Mouse (Mus musculus) forebrain, embryonic 16.5 days (tissue): ENCODE measurements around the gene Tdpoz2. TPM values are rescaled to one million over a fixed set of nuclear protein-coding genes. Genes with fewer than 3 reads are reported as not detected.
"Not testable (repeated sequence)": the region's sequence is repeated elsewhere in the genome, so short reads cannot be mapped to it uniquely, and the experiment has no call there.

ENCODE experiments used
- ATAC-seq: fragments of 200-750 bp; cut with Nextera tagmentation; 2 replicates; pipeline ENCODE4 v1.8.0; 2017; ENCODE audit warnings: mild to moderate bottlenecking, moderate library complexity
- H3K27ac ChIP-seq: fragments of 300-500 bp; sonication (generic); 2 replicates; pipeline ENCODE4 v1.5.1; 2014; ENCODE audit warnings: low read length, control low read depth
- H3K27me3 ChIP-seq: fragments of 300-500 bp; sonication (generic); replicated peaks from 2 replicates; pipeline ENCODE4 v1.6.1; 2014; ENCODE audit warnings: low read length; ENCODE audit not compliant: control insufficient read depth, insufficient read depth
- H3K36me3 ChIP-seq: fragments of 300-500 bp; sonication (generic); 2 replicates; pipeline ENCODE4 v1.6.1; 2014; ENCODE audit not compliant: control insufficient read depth, insufficient read depth
- H3K4me1 ChIP-seq: fragments of 300-500 bp; sonication (generic); replicated peaks from 2 replicates; pipeline ENCODE4 v1.6.1; 2014; ENCODE audit warnings: low read length; ENCODE audit not compliant: control insufficient read depth, insufficient read depth
- H3K4me2 ChIP-seq: fragments of 300-500 bp; sonication (generic); 2 replicates; pipeline ENCODE4 v1.6.1; 2014; ENCODE audit warnings: mild to moderate bottlenecking, low read length, control low read depth
- H3K4me3 ChIP-seq: fragments of 300-500 bp; sonication (generic); replicated peaks from 2 replicates; pipeline ENCODE4 v1.5.1; 2014; ENCODE audit warnings: mild to moderate bottlenecking, low read length, control low read depth
- H3K9ac ChIP-seq: fragments of 300-500 bp; sonication (generic); replicated peaks from 2 replicates; pipeline ENCODE4 v1.6.1; 2014; ENCODE audit warnings: low read depth, low read length, control low read depth
- H3K9me3 ChIP-seq: fragments of 300-500 bp; sonication (generic); 2 replicates; pipeline ENCODE4 v1.6.1; 2016; ENCODE audit warnings: low read length; ENCODE audit not compliant: control insufficient read depth
- WGBS: fragments of 180-500 bp; shearing (Covaris S2); extraction: QIAGEN DNeasy Blood & Tissue Kit; methylation state at CpG from one replicate; pipeline ENCODE4 v1.1.7; 2014; 5-methylcytosine and 5-hydroxymethylcytosine counted together
- polyA plus RNA-seq: library from polyadenylated mRNA; unstranded; fragments of >200 nt; fragmentation: Nextera tagmentation; extraction: Ambion mirVana; gene quantifications from 2 replicates; pipeline ENCODE4 v1.2.1, GENCODE M21; 2015

Gene Tdpoz2
- polyA plus RNA-seq = not detected in 2 replicates

DNA sequence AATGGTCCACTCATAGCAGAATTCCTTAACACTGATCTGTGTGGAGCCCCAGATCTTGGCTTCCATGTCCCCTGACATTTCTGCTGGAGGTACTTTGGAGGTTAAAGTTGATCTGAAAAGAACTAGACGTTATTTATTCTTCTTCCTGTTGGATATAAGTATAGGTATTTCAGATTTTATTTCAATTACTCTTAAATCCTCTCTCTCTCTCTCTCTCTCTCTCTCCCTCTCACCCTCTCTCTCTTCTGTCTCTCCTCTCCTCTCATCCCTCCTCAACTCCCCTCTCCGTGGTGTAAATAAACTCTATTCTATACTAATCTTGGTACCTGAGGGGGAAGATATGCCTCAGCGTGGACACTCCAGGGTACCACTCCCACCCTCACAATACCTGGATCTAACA is at the start of gene Tdpoz2:
Gene Tdpoz2 (minus strand): TSS at position 101 of the 400 bp plus-strand sequence.
- no peaks in the 10 kb centered on the region for H3K4me1 ChIP-seq
- no peak within 1 kb of the TSS for H3K9ac ChIP-seq
- H3K36me3 ChIP-seq = no peaks in the 10 kb centered on the region
- WGBS = 91% methylated on average over 3 of the region's 3 CpGs
- no peak within 1 kb of the TSS for H3K4me3 ChIP-seq
- no peak within 1 kb of the TSS for H3K27ac ChIP-seq
- ATAC-seq = no peak
- no peaks in the 10 kb centered on the region for H3K9me3 ChIP-seq
- no peaks in the 10 kb centered on the region for H3K27me3 ChIP-seq
- no peak within 1 kb of the TSS for H3K4me2 ChIP-seq

DNA sequence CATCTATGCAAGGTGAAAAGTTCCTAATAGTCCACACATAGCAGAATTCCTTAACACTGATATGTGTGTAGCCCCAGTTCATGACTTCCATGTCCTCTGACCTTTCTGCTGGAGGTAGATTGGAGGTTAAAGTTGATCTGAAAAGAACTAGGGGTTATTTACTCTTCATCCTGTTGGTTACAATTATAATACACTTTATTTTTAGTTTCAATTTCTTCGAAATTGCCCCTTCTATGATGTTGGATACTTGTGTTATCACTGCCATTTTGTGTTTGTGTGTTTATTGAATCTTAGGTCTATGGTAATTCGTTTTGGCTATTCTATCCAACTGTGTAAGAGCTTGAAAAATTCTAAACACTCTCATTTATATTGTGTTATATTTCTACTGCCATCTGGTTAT is 40.5 kb upstream of the Tdpoz2 start, which contains the start of gene Gm37596:
Gene Gm37596 (minus strand): TSS at position 101 of the 400 bp plus-strand sequence.
- WGBS = 70% methylated on average over 1 of the region's 2 CpGs
- not testable (repeated sequence) for H3K4me3 ChIP-seq, H3K9ac ChIP-seq, H3K27me3 ChIP-seq, H3K4me1 ChIP-seq, H3K9me3 ChIP-seq, H3K27ac ChIP-seq, H3K36me3 ChIP-seq, H3K4me2 ChIP-seq, ATAC-seq

DNA sequence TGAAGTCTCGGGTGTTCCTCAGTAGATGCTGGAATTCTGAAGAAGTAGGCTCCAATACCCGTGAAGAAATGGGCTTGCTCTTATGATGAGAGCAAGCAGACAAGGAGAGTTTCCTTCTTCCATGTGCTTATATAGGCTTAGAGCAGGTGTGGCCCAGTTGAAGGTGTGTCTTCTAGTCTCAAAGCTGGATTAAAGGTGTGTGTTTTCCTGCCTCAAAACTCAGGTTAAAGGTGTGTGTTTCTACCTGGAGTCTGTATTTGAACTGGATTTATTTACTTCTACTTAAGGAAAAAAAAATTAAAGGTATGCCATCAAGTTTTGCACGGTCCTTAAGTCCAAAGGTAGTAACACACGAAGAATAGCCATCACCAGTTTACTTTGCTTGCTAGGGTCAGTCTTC is 23.7 kb upstream of the Tdpoz2 start, which contains the start of gene Tdpoz1:
Gene Tdpoz1 (minus strand): TSS at position 101 of the 400 bp plus-strand sequence.
- 79% methylated on average over 2 of the region's 4 CpGs for WGBS

DNA sequence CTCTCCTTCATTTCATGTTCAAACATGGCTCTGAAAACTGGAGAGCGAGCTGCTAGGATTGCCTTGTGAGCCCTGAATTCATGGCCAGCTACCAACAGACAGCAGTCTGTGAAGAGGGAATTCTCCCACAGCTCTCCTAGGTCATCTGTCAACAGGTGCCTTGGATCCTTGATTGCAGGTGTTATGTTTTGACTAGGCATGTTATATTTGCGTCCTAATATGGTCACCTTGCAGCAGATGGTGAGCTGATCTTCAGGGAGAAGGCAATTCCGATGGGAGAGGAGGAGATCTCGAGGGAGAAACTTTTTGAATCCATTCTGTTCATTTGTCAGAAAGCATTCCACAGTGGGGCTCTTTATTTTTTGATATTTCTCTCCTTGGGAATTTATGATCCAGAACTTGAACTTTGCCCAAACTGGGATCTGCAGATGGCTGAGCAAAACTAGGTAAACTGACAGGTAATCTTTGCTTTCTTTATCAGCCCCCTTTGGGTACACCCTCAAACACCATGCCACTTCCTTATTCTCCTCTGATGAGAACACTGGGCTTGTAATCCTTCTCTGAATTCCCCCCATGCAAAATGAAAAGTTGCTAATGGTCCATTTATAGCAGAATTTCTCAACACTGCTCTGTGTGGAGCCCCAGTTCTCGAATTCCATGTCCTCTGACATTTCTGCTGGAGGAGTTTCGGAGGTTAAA is 18.5 kb upstream of the Tdpoz2 start:
- not testable (repeated sequence) for H3K27ac ChIP-seq, H3K9me3 ChIP-seq, H3K4me3 ChIP-seq, H3K9ac ChIP-seq, H3K4me2 ChIP-seq, H3K36me3 ChIP-seq, H3K4me1 ChIP-seq, H3K27me3 ChIP-seq, ATAC-seq
- WGBS = 78% methylated on average over 5 of the region's 6 CpGs

More for the DNA sequence above, 23.7 kb upstream of the Tdpoz2 start, which contains the start of gene Tdpoz1:
- H3K9ac ChIP-seq, H3K4me3 ChIP-seq, ATAC-seq, H3K4me2 ChIP-seq, H3K9me3 ChIP-seq, H3K36me3 ChIP-seq, H3K27ac ChIP-seq, H3K4me1 ChIP-seq, H3K27me3 ChIP-seq: not testable (repeated sequence)

DNA sequence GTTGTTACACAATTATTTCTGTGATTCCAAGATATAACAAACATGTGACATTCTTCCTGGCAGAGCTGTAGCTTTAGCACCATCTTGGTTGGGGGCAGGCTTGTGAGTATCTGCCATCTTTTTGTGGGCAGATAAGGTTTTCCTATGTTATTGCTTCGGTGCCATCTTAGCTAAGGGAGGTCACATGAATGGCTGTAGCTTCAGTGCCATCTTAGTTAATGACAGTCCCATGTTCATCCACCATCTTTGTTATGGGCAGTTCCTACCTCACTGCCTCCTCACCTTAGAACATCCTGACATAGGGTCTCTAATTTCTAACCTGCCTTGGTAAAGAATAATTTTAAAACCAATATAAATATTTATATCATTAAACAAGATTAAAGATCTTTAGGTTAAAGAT is 1.8 kb upstream of the Tdpoz2 start:
- no peak overlapping the region for H3K9ac ChIP-seq
- no peak overlapping the region for H3K27ac ChIP-seq
- H3K9me3 ChIP-seq = no peaks in the 10 kb centered on the region
- no peak overlapping the region for H3K4me3 ChIP-seq
- H3K4me2 ChIP-seq = no peak overlapping the region
- H3K27me3 ChIP-seq = no peaks in the 10 kb centered on the region
- ATAC-seq = no peak
- H3K4me1 ChIP-seq = no peaks in the 10 kb centered on the region
- H3K36me3 ChIP-seq = no peaks in the 10 kb centered on the region
- WGBS = 77% methylated on average over 1 of the region's 1 CpGs

DNA sequence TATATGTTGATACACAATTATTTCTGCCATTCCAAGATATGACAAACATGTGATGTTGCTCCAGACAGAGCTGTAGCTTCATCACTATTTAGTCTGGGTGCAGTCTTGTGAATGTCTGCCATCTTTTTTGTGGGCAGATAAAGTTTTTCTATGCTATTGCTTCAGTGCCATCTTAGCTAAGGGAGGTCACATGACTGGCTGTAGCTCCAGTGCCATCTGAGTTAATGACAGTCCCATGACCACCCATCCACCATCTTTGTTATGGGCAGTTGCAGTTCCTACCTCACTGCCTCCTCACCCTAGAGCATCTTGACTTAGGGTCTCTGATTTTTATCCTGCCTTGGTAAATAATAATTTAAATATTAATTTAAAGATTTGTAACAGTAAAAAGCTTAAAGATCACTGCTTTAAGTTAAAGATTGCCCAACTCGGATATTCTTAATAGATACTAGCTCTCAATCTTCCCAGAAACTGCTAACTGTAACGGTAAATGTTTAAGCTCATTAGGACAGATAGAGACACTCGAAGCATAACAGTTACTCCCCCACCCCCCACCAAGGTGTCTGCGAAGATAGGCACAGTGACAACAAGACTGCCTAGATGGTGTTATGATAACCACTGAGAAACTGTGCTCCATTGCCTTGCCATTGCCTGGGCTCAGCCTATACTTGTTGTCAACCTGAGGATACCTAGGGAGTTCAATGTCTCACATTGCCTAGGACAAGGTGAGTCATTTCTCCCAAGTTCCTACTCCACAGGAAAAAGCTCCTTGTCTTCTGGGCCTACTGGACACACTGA is 21.4 kb downstream of the Tdpoz2 start:
- H3K36me3 ChIP-seq, H3K4me3 ChIP-seq, ATAC-seq, H3K4me1 ChIP-seq, H3K27me3 ChIP-seq, H3K27ac ChIP-seq, H3K9ac ChIP-seq, H3K9me3 ChIP-seq, H3K4me2 ChIP-seq: not testable (repeated sequence)
- WGBS = 90% methylated on average over 4 of the region's 4 CpGs

DNA sequence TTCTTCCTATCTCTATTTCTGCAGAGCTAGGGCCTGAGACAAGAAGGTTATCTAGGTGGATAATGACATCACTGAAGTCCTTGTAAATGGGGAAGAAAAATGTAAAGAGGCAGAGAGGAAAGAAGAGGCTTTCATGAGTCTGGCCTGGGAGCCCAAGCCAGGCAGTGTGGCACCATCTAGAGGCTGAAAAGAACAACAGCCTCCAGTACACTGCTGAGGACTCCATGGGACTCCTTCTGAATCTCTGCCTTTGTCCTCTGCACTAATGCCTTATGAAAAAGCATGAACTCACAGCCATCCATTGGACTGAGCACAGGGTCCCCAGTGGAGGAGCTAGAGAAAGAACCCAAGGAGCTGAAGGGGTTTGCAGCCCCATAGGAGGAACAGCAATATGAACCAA is 43.5 kb downstream of the Tdpoz2 start:
- not testable (repeated sequence) for H3K4me1 ChIP-seq, H3K9me3 ChIP-seq, H3K27ac ChIP-seq, H3K4me3 ChIP-seq, H3K4me2 ChIP-seq, H3K9ac ChIP-seq, H3K27me3 ChIP-seq, H3K36me3 ChIP-seq
- ATAC-seq = peak; percentile 75; the same call in 1 of the 2 replicates

DNA sequence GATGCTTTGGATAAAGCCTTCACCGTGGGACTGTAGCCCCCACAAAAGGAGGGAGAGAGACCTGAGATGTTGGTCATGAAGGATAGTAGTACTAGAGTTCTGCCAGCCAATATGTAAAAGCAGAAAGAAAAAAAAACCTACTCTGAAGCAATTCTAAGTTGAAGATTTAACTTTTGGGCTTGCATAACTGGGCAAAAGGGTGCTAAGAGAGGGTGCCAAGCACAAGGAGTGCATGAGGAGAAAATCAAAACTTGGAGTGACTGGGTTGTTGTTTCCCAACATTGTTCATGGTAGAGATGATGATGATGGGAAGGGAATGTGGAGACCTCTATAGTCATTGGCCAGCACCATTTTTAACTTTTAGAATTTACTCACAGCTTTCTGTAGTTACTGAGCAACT is 50.6 kb downstream of the Tdpoz2 start:
- H3K4me2 ChIP-seq = no peak overlapping the region
- H3K9me3 ChIP-seq = no peaks in the 10 kb centered on the region
- no peaks in the 10 kb centered on the region for H3K36me3 ChIP-seq
- no peaks in the 10 kb centered on the region for H3K27me3 ChIP-seq
- no peak overlapping the region for H3K4me3 ChIP-seq
- no peak overlapping the region for H3K27ac ChIP-seq
- ATAC-seq = no peak
- no peak overlapping the region for H3K9ac ChIP-seq
- no peaks in the 10 kb centered on the region for H3K4me1 ChIP-seq
- WGBS = 80% methylated on average over 1 of the region's 1 CpGs
